Mouse (Mus musculus) MEL (cell line): ENCODE measurements around the gene Sec16a. TPM values are rescaled to one million over a fixed set of nuclear protein-coding genes. Genes with fewer than 3 reads are reported as not detected.

Source experiments
- DNase-seq: peaks from one replicate; pipeline ENCODE4 v3.0.0; 2011; ENCODE audit warnings: low read depth, low spot score
- H3K27ac ChIP-seq: 2 replicates; pipeline ENCODE4 v1.5.1; 2012; ENCODE audit warnings: low read depth, mild to moderate bottlenecking, control low read depth, low read length, moderate library complexity; ENCODE audit not compliant: control insufficient read depth
- H3K27me3 ChIP-seq, 2 experiments: fragments of 150-350 bp in 1 of 2; sonication (generic) in 1 of 2; 2 replicates each; pipeline ENCODE4 v1.6.1; 2012; ENCODE audit warnings: low read length in 2 of 2, mild to moderate bottlenecking in 2 of 2, improper control_type of control experiment in 1 of 2, moderate library complexity in 1 of 2; ENCODE audit not compliant: insufficient read depth in 2 of 2, control insufficient read depth in 1 of 2
- H3K36me3 ChIP-seq, 2 experiments: 2 replicates each; pipeline ENCODE4 v1.6.1; 2012 to 2014; ENCODE audit warnings: low read length in 2 of 2, improper control_type of control experiment in 1 of 2, inconsistent platforms in 1 of 2, mild to moderate bottlenecking in 1 of 2; ENCODE audit not compliant: insufficient read depth in 2 of 2, control insufficient read depth in 1 of 2
- H3K4me1 ChIP-seq, 2 experiments: fragments of 150-350 bp in 1 of 2; sonication (generic) in 1 of 2; 2 replicates each; pipeline ENCODE4 v1.6.1; 2012; ENCODE audit warnings: low read length in 2 of 2, improper control_type of control experiment in 1 of 2, mild to moderate bottlenecking in 1 of 2; ENCODE audit not compliant: insufficient read depth in 2 of 2, control insufficient read depth in 1 of 2
- H3K4me3 ChIP-seq, 2 experiments: fragments of 150-350 bp in 1 of 2; sonication (generic) in 1 of 2; 2 replicates each; pipeline ENCODE4 v1.5.1; 2012; ENCODE audit warnings: low read depth in 2 of 2, low read length in 2 of 2, mild to moderate bottlenecking in 2 of 2, moderate library complexity in 2 of 2, control low read depth in 1 of 2, improper control_type of control experiment in 1 of 2; ENCODE audit not compliant: control insufficient read depth in 1 of 2, insufficient read depth in 1 of 2
- H3K79me2 ChIP-seq: 2 replicates; pipeline ENCODE4 v1.6.1; 2012; ENCODE audit warnings: mild to moderate bottlenecking, low read length, moderate library complexity; ENCODE audit not compliant: control insufficient read depth, poor library complexity, insufficient read depth
- H3K9ac ChIP-seq: 2 replicates; pipeline ENCODE4 v1.6.1; 2012; ENCODE audit warnings: low read depth, mild to moderate bottlenecking, control low read depth, low read length, moderate library complexity; ENCODE audit not compliant: control insufficient read depth, poor library complexity, severe bottlenecking
- H3K9me3 ChIP-seq: fragments of 150-350 bp; sonication (generic); replicated peaks from 2 replicates; pipeline ENCODE4 v1.6.1; 2012; ENCODE audit warnings: mild to moderate bottlenecking, low read length, improper control_type of control experiment, moderate library complexity; ENCODE audit not compliant: insufficient read depth
- BHLHE40 ChIP-seq: IDR thresholded peaks from 2 replicates; pipeline ENCODE4 v1.6.1; 2012; ENCODE audit warnings: low read depth, mild to moderate bottlenecking, inconsistent platforms, low read length, improper control_type of control experiment, borderline replicate concordance
- CHD1 ChIP-seq: IDR thresholded peaks from 2 replicates; pipeline ENCODE4 v1.6.1; 2012; ENCODE audit warnings: low read depth, mild to moderate bottlenecking, inconsistent platforms, low read length, improper control_type of control experiment
- ELF1 ChIP-seq: IDR thresholded peaks from 2 replicates; pipeline ENCODE4 v1.6.1; 2014; ENCODE audit warnings: low read depth, mild to moderate bottlenecking, inconsistent platforms, low read length, improper control_type of control experiment, moderate library complexity
- EP300 ChIP-seq, 2 experiments: IDR thresholded peaks; 2 replicates each; pipeline ENCODE4 v1.6.1; 2011; ENCODE audit warnings: improper control_type of control experiment in 2 of 2, low read length in 2 of 2, low read depth in 1 of 2, mild to moderate bottlenecking in 1 of 2
- ETS1 ChIP-seq: IDR thresholded peaks from 2 replicates; pipeline ENCODE4 v1.6.1; 2012; ENCODE audit warnings: low read depth, mild to moderate bottlenecking, inconsistent platforms, low read length, improper control_type of control experiment, moderate library complexity
- GABPA ChIP-seq: IDR thresholded peaks from 2 replicates; pipeline ENCODE4 v1.6.1; 2012; ENCODE audit warnings: low read depth, mild to moderate bottlenecking, inconsistent platforms, low read length, improper control_type of control experiment, moderate library complexity
- GATA1 ChIP-seq: IDR thresholded peaks from 2 replicates; pipeline ENCODE4 v1.6.1; 2011; ENCODE audit warnings: low read depth, low read length, improper control_type of control experiment
- MAFK ChIP-seq: IDR thresholded peaks from 2 replicates; pipeline ENCODE4 v1.6.1; 2011; ENCODE audit warnings: low read depth, mild to moderate bottlenecking, low read length, improper control_type of control experiment, borderline replicate concordance
- MAZ ChIP-seq: IDR thresholded peaks from 2 replicates; pipeline ENCODE4 v1.6.1; 2012; ENCODE audit warnings: low read depth, mild to moderate bottlenecking, inconsistent platforms, low read length, improper control_type of control experiment
- MXI1 ChIP-seq: IDR thresholded peaks from 2 replicates; pipeline ENCODE4 v1.6.1; 2011; ENCODE audit warnings: mild to moderate bottlenecking, low read depth, low read length, improper control_type of control experiment
- MYC ChIP-seq: IDR thresholded peaks from 2 replicates; pipeline ENCODE4 v1.6.1; 2011; ENCODE audit warnings: low read depth, mild to moderate bottlenecking, low read length, improper control_type of control experiment, moderate library complexity
- NELFE ChIP-seq: IDR thresholded peaks from 2 replicates; pipeline ENCODE4 v1.6.1; 2011; ENCODE audit warnings: low read depth, low read length, improper control_type of control experiment
- POLR2A ChIP-seq, 2 experiments: IDR thresholded peaks; 2 replicates each; pipeline ENCODE4 v1.6.1; 2011 to 2012; ENCODE audit warnings: low read length in 2 of 2, mild to moderate bottlenecking in 2 of 2, control low read depth in 1 of 2, improper control_type of control experiment in 1 of 2, low read depth in 1 of 2, moderate library complexity in 1 of 2; ENCODE audit not compliant: control insufficient read depth in 1 of 2, insufficient read depth in 1 of 2, poor library complexity in 1 of 2
- POLR2AphosphoS5 ChIP-seq: IDR thresholded peaks from 2 replicates; pipeline ENCODE4 v1.6.1; 2012; ENCODE audit warnings: low read depth, borderline replicate concordance, mild to moderate bottlenecking, inconsistent platforms, low read length, moderate library complexity, mixed read lengths
- RCOR1 ChIP-seq: IDR thresholded peaks from 2 replicates; pipeline ENCODE4 v1.6.1; 2012; ENCODE audit warnings: low read depth, mild to moderate bottlenecking, inconsistent platforms, low read length, improper control_type of control experiment
- SIN3A ChIP-seq: IDR thresholded peaks from 2 replicates; pipeline ENCODE4 v1.6.1; 2012; ENCODE audit warnings: low read length, improper control_type of control experiment, inconsistent platforms
- SMC3 ChIP-seq: IDR thresholded peaks from 2 replicates; pipeline ENCODE4 v1.6.1; 2011; ENCODE audit warnings: low read depth, low read length, improper control_type of control experiment
- TAL1 ChIP-seq: IDR thresholded peaks from 2 replicates; pipeline ENCODE4 v1.6.1; 2012; ENCODE audit warnings: mild to moderate bottlenecking, inconsistent platforms, low read length, moderate library complexity, mixed read lengths
- UBTF ChIP-seq: IDR thresholded peaks from 2 replicates; pipeline ENCODE4 v1.6.1; 2012; ENCODE audit warnings: low read depth, mild to moderate bottlenecking, inconsistent platforms, low read length, improper control_type of control experiment, moderate library complexity, borderline replicate concordance; ENCODE audit not compliant: insufficient read depth
- ZC3H11A ChIP-seq: IDR thresholded peaks from 2 replicates; pipeline ENCODE4 v1.6.1; 2012; ENCODE audit warnings: low read depth, mild to moderate bottlenecking, inconsistent platforms, low read length, improper control_type of control experiment
- ZMIZ1 ChIP-seq: IDR thresholded peaks from 2 replicates; pipeline ENCODE4 v1.6.1; 2012; ENCODE audit warnings: low read depth, mild to moderate bottlenecking, inconsistent platforms, low read length, improper control_type of control experiment, moderate library complexity
- polyA plus RNA-seq, 2 experiments: library from polyadenylated mRNA; stranded (reverse) in 1 of 2; unstranded in 1 of 2; fragments of >175 nt in 1 of 2; fragments of >200 nt in 1 of 2; gene quantifications; 2 replicates each; pipeline versions ENCODE4 v1.2.1 to v1.2.4; 2012; ENCODE audit warnings: low replicate concordance in 2 of 2, low read depth in 1 of 2; ENCODE audit not compliant: insufficient read length in 2 of 2, insufficient read depth in 1 of 2, missing spikeins in 1 of 2
- total RNA-seq: library from RNA; depleted of rRNA; stranded (reverse); fragments of 300-350 nt; gene quantifications from 2 replicates; pipeline ENCODE4 v1.2.3, GENCODE M21; 2012

Sec16a gene
- total and polyA plus RNA-seq, 3 experiments: 20.3 to 38.0 TPM; not detected in 1

GRCm38 (mm10) chr2:26445666-26446445 is 840 bp upstream of the Sec16a start (continued):
- no peak for TF ChIP-seq TAL1
- TF ChIP-seq GABPA: no peak
- peak; percentile 62 for TF ChIP-seq NELFE
- no peak for TF ChIP-seq MAFK

GRCm38 (mm10) chr2:26444368-26444767 is 648 bp downstream of the Sec16a start:
- no peaks in the 10 kb centered on the region for H3K27me3 ChIP-seq
- no peaks in the 10 kb centered on the region for H3K9me3 ChIP-seq
- DNase-seq: peak; percentile 35
- TF ChIP-seq MYC (no peak), EP300 (IDR thresholded peaks at IDR 0.05; ENCODE audit: low read depth in 1 of 2, low read length in 2 of 2) (no peak), POLR2AphosphoS5 (no peak), CHD1 (no peak), MXI1 (no peak), ELF1 (no peak), UBTF (no peak), ZC3H11A (no peak)
- TF ChIP-seq, all 39 proteins: peak for 0
- H3K79me2 ChIP-seq: peaks cover 16% of the 10 kb centered on the region
- peak overlapping the region; percentile 96 for H3K9ac ChIP-seq
- peaks cover 2 to 12% of the 10 kb centered on the region in 2 experiments; a peak in 3 of 4 replicates for H3K36me3 ChIP-seq
- peaks cover 6 to 13% of the 10 kb centered on the region in 2 experiments for H3K4me1 ChIP-seq
- H3K4me3 ChIP-seq: peak overlapping the region; percentile 88 to 99
- H3K27ac ChIP-seq: no peak overlapping the region

GRCm38 (mm10) chr2:26443876-26444275 is 1.1 kb downstream of the Sec16a start:
- peak; percentile 74 for TF ChIP-seq RCOR1
- no peak for TF ChIP-seq MXI1
- TF ChIP-seq GATA1: peak; percentile 59
- TF ChIP-seq SMC3: no peak
- no peak for TF ChIP-seq ZMIZ1
- TF ChIP-seq MAZ: no peak
- TF ChIP-seq SIN3A: peak; percentile 57; the same call in 1 of the 2 replicates
- no peak for TF ChIP-seq POLR2AphosphoS5
- TF ChIP-seq POLR2A (IDR thresholded peaks at IDR 0.05; ENCODE audit: control insufficient read depth in 1 of 2, insufficient read depth in 1 of 2, low read depth in 1 of 2, low read length in 2 of 2, poor library complexity in 1 of 2): no peak
- no peak for TF ChIP-seq BHLHE40
- no peak for TF ChIP-seq GABPA
- TF ChIP-seq MYC: no peak
- no peak for TF ChIP-seq ETS1
- TF ChIP-seq, all 39 proteins: peak for 3
- H3K36me3 ChIP-seq: peaks cover 2 to 12% of the 10 kb centered on the region in 2 experiments; a peak in 3 of 4 replicates

More at GRCm38 (mm10) chr2:26443876-26444275, 1.1 kb downstream of the Sec16a start:
- no peaks in the 10 kb centered on the region for H3K9me3 ChIP-seq
- H3K79me2 ChIP-seq: peaks cover 16% of the 10 kb centered on the region
- DNase-seq: no peak
- peak overlapping the region; percentile 88 to 99 for H3K4me3 ChIP-seq
- H3K4me1 ChIP-seq: peaks cover 6 to 13% of the 10 kb centered on the region in 2 experiments
- H3K9ac ChIP-seq: peak overlapping the region; percentile 96
- no peaks in the 10 kb centered on the region for H3K27me3 ChIP-seq
- no peak overlapping the region for H3K27ac ChIP-seq
